Mouse (Mus musculus) embryonic facial prominence, embryonic 13.5 days (tissue): Measurements from ENCODE around the gene Dbil5. TPM values are rescaled to one million over a fixed set of nuclear protein-coding genes. Genes with fewer than 3 reads are reported as not detected.
"Not testable (repeated sequence)": the region's sequence is repeated elsewhere in the genome, so short reads cannot be mapped to it uniquely, and the experiment has no call there.

Experiments
- ATAC-seq: fragments of 200-750 bp; cut with Nextera tagmentation; 2 replicates; pipeline ENCODE4 v1.8.0; 2017; ENCODE audit warnings: low read depth; ENCODE audit not compliant: insufficient number of reproducible peaks, insufficient read depth, low FRiP score, low TSS enrichment
- H3K27ac ChIP-seq: fragments of 300-500 bp; sonication (generic); 2 replicates; pipeline ENCODE4 v1.5.1; 2015; ENCODE audit warnings: moderate library complexity, mild to moderate bottlenecking, inconsistent platforms
- H3K27me3 ChIP-seq: fragments of 300-500 bp; sonication (generic); 2 replicates; pipeline ENCODE4 v1.6.1; 2015; ENCODE audit warnings: mild to moderate bottlenecking, inconsistent platforms
- H3K36me3 ChIP-seq: fragments of 300-500 bp; sonication (generic); 2 replicates; pipeline ENCODE4 v1.6.1; 2015; ENCODE audit warnings: mild to moderate bottlenecking, inconsistent platforms
- H3K4me1 ChIP-seq: fragments of 300-500 bp; sonication (generic); 2 replicates; pipeline ENCODE4 v1.6.1; 2015; ENCODE audit warnings: inconsistent platforms
- H3K4me2 ChIP-seq: fragments of 300-500 bp; sonication (generic); 2 replicates; pipeline ENCODE4 v1.6.1; 2015; ENCODE audit warnings: moderate library complexity, mild to moderate bottlenecking, inconsistent platforms
- H3K4me3 ChIP-seq: fragments of 300-500 bp; sonication (generic); 2 replicates; pipeline ENCODE4 v1.5.1; 2015; ENCODE audit warnings: mild to moderate bottlenecking, inconsistent platforms
- H3K9ac ChIP-seq: fragments of 300-500 bp; sonication (generic); 2 replicates; pipeline ENCODE4 v1.6.1; 2015; ENCODE audit warnings: mild to moderate bottlenecking, inconsistent platforms
- H3K9me3 ChIP-seq: fragments of 300-500 bp; sonication (generic); 2 replicates; pipeline ENCODE4 v1.6.1; 2016; ENCODE audit warnings: inconsistent platforms
- WGBS: fragments of 180-500 bp; shearing (Covaris S2); methylation state at CpG from one replicate; pipeline ENCODE4 v1.1.7; 2015; ENCODE audit warnings: mixed read lengths; 5-methylcytosine and 5-hydroxymethylcytosine counted together
- polyA plus RNA-seq: library from polyadenylated mRNA; unstranded; fragments of >200 nt; fragmentation: Nextera tagmentation; extraction: Ambion mirVana; gene quantifications from 2 replicates; pipeline ENCODE4 v1.2.1, GENCODE M21; 2015

The Dbil5 gene
- polyA plus RNA-seq, 1 experiment from 2014 or later: 0.65 TPM

GRCm38 (mm10) chr11:76201761-76202674, 15.4 kb upstream of the Dbil5 start:
- peak overlapping the region; percentile 55; the same call in 1 of the 2 replicates for H3K27ac ChIP-seq
- peak; percentile 90 for ATAC-seq
- H3K4me1 ChIP-seq: peaks cover 16% of the 10 kb centered on the region
- WGBS: under 1% methylated on average over 81 of the region's 90 CpGs
- no peaks in the 10 kb centered on the region for H3K9me3 ChIP-seq
- H3K9ac ChIP-seq: peak overlapping the region; percentile 90
- peaks cover 3% of the 10 kb centered on the region; the same call in 1 of the 2 replicates for H3K27me3 ChIP-seq
- peak overlapping the region; percentile 93 for H3K4me2 ChIP-seq
- peak overlapping the region; percentile 79 for H3K4me3 ChIP-seq
- peaks cover 24% of the 10 kb centered on the region; the same call in 1 of the 2 replicates for H3K36me3 ChIP-seq

GRCm38 (mm10) chr11:76206793-76207192, 10.6 kb upstream of the Dbil5 start:
- ATAC-seq: no peak
- Histone ChIP-seq H3K4me3 (no peak overlapping the region), H3K27me3 (0 out of 2 replicates have a peak, but pooled peaks cover under 1% of the 10 kb centered on the region), H3K27ac (no peak overlapping the region), H3K4me2 (no peak overlapping the region), H3K9me3 (no peaks in the 10 kb centered on the region), H3K9ac (no peak overlapping the region), H3K36me3 (peaks cover 69% of the 10 kb centered on the region), H3K4me1 (peaks cover 14% of the 10 kb centered on the region; the same call in 1 of the 2 replicates)
- 91% methylated on average over 5 of the region's 5 CpGs for WGBS

GRCm38 (mm10) chr11:76210228-76210985, 7.0 kb upstream of the Dbil5 start:
- Histone ChIP-seq H3K4me3 (no peak overlapping the region), H3K9ac (no peak overlapping the region), H3K4me1 (peaks cover 4% of the 10 kb centered on the region; the same call in 1 of the 2 replicates), H3K27ac (no peak overlapping the region; the same call in 1 of the 2 replicates), H3K4me2 (no peak overlapping the region), H3K9me3 (no peaks in the 10 kb centered on the region), H3K36me3 (peaks cover 80% of the 10 kb centered on the region), H3K27me3 (no peaks in the 10 kb centered on the region)
- whole genome bisulfite sequencing: 81% methylated on average over 13 of the region's 13 CpGs
- ATAC-seq: no peak

GRCm38 (mm10) chr11:76211595-76211994, 5.8 kb upstream of the Dbil5 start:
- H3K27me3 ChIP-seq, H3K9ac ChIP-seq, ATAC-seq, H3K9me3 ChIP-seq, H3K27ac ChIP-seq, H3K4me2 ChIP-seq, H3K4me3 ChIP-seq: not testable (repeated sequence)
- WGBS: 97% methylated on average over 5 of the region's 6 CpGs
- H3K4me1 ChIP-seq: peaks cover 14% of the 10 kb centered on the region
- peaks cover 68% of the 10 kb centered on the region for H3K36me3 ChIP-seq

GRCm38 (mm10) chr11:76213841-76214240, 3.6 kb upstream of the Dbil5 start:
- H3K27ac ChIP-seq: no peak overlapping the region
- H3K4me1 ChIP-seq: peaks cover 15% of the 10 kb centered on the region
- WGBS: 81% methylated on average over 5 of the region's 5 CpGs
- ATAC-seq: no peak
- H3K9me3 ChIP-seq: no peaks in the 10 kb centered on the region
- no peak overlapping the region for H3K9ac ChIP-seq
- no peaks in the 10 kb centered on the region for H3K27me3 ChIP-seq
- H3K36me3 ChIP-seq: peaks cover 48% of the 10 kb centered on the region
- no peak overlapping the region for H3K4me3 ChIP-seq
- no peak overlapping the region for H3K4me2 ChIP-seq

- WGBS: 94% methylated on average over 2 of the region's 2 CpGs
- Histone ChIP-seq H3K36me3 (peaks cover 45% of the 10 kb centered on the region), H3K4me3 (no peak overlapping the region), H3K9me3 (no peaks in the 10 kb centered on the region), H3K27me3 (no peaks in the 10 kb centered on the region), H3K4me2 (no peak overlapping the region), H3K9ac (no peak overlapping the region), H3K27ac (no peak overlapping the region), H3K4me1 (peaks cover 14% of the 10 kb centered on the region)
- ATAC-seq: no peak
Measured at GRCm38 (mm10) chr11:76215011-76215410, 2.4 kb upstream of the Dbil5 start.

GRCm38 (mm10) chr11:76216049-76216540, 1.3 kb upstream of the Dbil5 start:
- Histone ChIP-seq H3K27ac (peak overlapping the region; percentile 97), H3K9ac (no peak overlapping the region; the same call in 1 of the 2 replicates), H3K9me3 (no peaks in the 10 kb centered on the region), H3K36me3 (peaks cover 43% of the 10 kb centered on the region), H3K4me2 (peak overlapping the region; percentile 73), H3K27me3 (no peaks in the 10 kb centered on the region), H3K4me3 (peak overlapping the region; percentile 84), H3K4me1 (peaks cover 11% of the 10 kb centered on the region)
- WGBS: 87% methylated on average over 5 of the region's 5 CpGs
- ATAC-seq: no peak

- no peaks in the 10 kb centered on the region for H3K9me3 ChIP-seq
- peak overlapping the region; percentile 97 for H3K27ac ChIP-seq
- H3K4me3 ChIP-seq: peak overlapping the region; percentile 84
- peaks cover 45% of the 10 kb centered on the region for H3K36me3 ChIP-seq
- H3K4me1 ChIP-seq: peaks cover 11% of the 10 kb centered on the region
- peak overlapping the region; percentile 94 for H3K9ac ChIP-seq
- H3K27me3 ChIP-seq: no peaks in the 10 kb centered on the region
- peak overlapping the region; percentile 73 for H3K4me2 ChIP-seq
- peak; percentile 8; the same call in 1 of the 2 replicates for ATAC-seq
- WGBS: 2% methylated on average over 33 of the region's 33 CpGs
Measured at GRCm38 (mm10) chr11:76216681-76217389, 573 bp upstream of the Dbil5 start.

- Histone ChIP-seq H3K27ac (no peak overlapping the region), H3K9me3 (no peaks in the 10 kb centered on the region)
- 90% methylated on average over 5 of the region's 5 CpGs for WGBS
Measured at GRCm38 (mm10) chr11:76224631-76225030, 7.2 kb downstream of the Dbil5 start.

GRCm38 (mm10) chr11:76225051-76225450, 7.6 kb downstream of the Dbil5 start:
- Histone ChIP-seq H3K4me2 (no peak overlapping the region), H3K27me3 (no peaks in the 10 kb centered on the region), H3K4me3 (no peak overlapping the region), H3K4me1 (no peaks in the 10 kb centered on the region), H3K27ac (no peak overlapping the region), H3K9ac (no peak overlapping the region), H3K9me3 (no peaks in the 10 kb centered on the region), H3K36me3 (peaks cover 61% of the 10 kb centered on the region)
- ATAC-seq: no peak

More at GRCm38 (mm10) chr11:76224631-76225030, 7.2 kb downstream of the Dbil5 start:
- Histone ChIP-seq H3K9ac (no peak overlapping the region), H3K27me3 (no peaks in the 10 kb centered on the region), H3K36me3 (peaks cover 65% of the 10 kb centered on the region), H3K4me1 (no peaks in the 10 kb centered on the region), H3K4me3 (no peak overlapping the region), H3K4me2 (no peak overlapping the region)
- ATAC-seq: no peak

- no peak overlapping the region for H3K4me2 ChIP-seq
- H3K27me3 ChIP-seq: no peaks in the 10 kb centered on the region
- WGBS: 93% methylated on average over 3 of the region's 3 CpGs
- H3K4me3 ChIP-seq: no peak overlapping the region
- H3K27ac ChIP-seq: no peak overlapping the region
- ATAC-seq: no peak
- no peak overlapping the region for H3K9ac ChIP-seq
- no peaks in the 10 kb centered on the region for H3K4me1 ChIP-seq
- no peaks in the 10 kb centered on the region for H3K9me3 ChIP-seq
- H3K36me3 ChIP-seq: peaks cover 79% of the 10 kb centered on the region
Measured at GRCm38 (mm10) chr11:76236136-76236535, 18.7 kb downstream of the Dbil5 start.
